Mouse (Mus musculus): Measurements from ENCODE around the gene Armc7.

Armc7 gene

GRCm38 (mm10) chr11:115475025-115475757, at the start of gene Armc7:
TSS of gene Armc7 (plus strand) at chr11:115475667.
- peak; percentile 95 for DNase-seq

GRCm38 (mm10) chr11:115425671-115426070, 49.8 kb upstream of the Armc7 start:
- no peak for DNase-seq

- DNase-seq = peak; percentile 81
Measured at GRCm38 (mm10) chr11:115427482-115428331, 47.8 kb upstream of the Armc7 start.

- DNase-seq = no peak
Measured at GRCm38 (mm10) chr11:115429307-115429706, 46.2 kb upstream of the Armc7 start.

GRCm38 (mm10) chr11:115430561-115430960, 44.9 kb upstream of the Armc7 start:
- DNase-seq = no peak

GRCm38 (mm10) chr11:115432814-115433213, 42.7 kb upstream of the Armc7 start:
- DNase-seq = no peak

- no peak for DNase-seq
Measured at GRCm38 (mm10) chr11:115433342-115433741, 42.1 kb upstream of the Armc7 start.

- DNase-seq = peak; percentile 41
Measured at GRCm38 (mm10) chr11:115435596-115436337, 39.7 kb upstream of the Armc7 start.

GRCm38 (mm10) chr11:115437571-115438122, 37.8 kb upstream of the Armc7 start:
- no peak for DNase-seq

- DNase-seq = no peak
Measured at GRCm38 (mm10) chr11:115439326-115439725, 36.1 kb upstream of the Armc7 start.

- DNase-seq = peak; percentile 55
Measured at GRCm38 (mm10) chr11:115439906-115440595, 35.4 kb upstream of the Armc7 start, which contains the start of gene Trim80. TSS of gene Trim80 (plus strand) at chr11:115440545.

GRCm38 (mm10) chr11:115441417-115441816, 34.0 kb upstream of the Armc7 start:
- peak; percentile 66 for DNase-seq

GRCm38 (mm10) chr11:115446906-115447305, 28.6 kb upstream of the Armc7 start:
- DNase-seq = no peak

- DNase-seq = peak; percentile 27
Measured at GRCm38 (mm10) chr11:115447321-115447885, 28.1 kb upstream of the Armc7 start.

GRCm38 (mm10) chr11:115448075-115448474, 27.4 kb upstream of the Armc7 start:
- DNase-seq = no peak

GRCm38 (mm10) chr11:115448998-115449397, 26.5 kb upstream of the Armc7 start:
- DNase-seq = no peak

- DNase-seq = no peak
Measured at GRCm38 (mm10) chr11:115450176-115450575, 25.3 kb upstream of the Armc7 start.

GRCm38 (mm10) chr11:115451781-115452241, 23.7 kb upstream of the Armc7 start:
- peak; percentile 79 for DNase-seq

- DNase-seq = peak; percentile 53
Measured at GRCm38 (mm10) chr11:115452281-115452860, 23.1 kb upstream of the Armc7 start.

GRCm38 (mm10) chr11:115453306-115453705, 22.2 kb upstream of the Armc7 start:
- peak; percentile 61 for DNase-seq

GRCm38 (mm10) chr11:115454822-115455221, 20.6 kb upstream of the Armc7 start:
- DNase-seq = peak; percentile 49
